Mouse (Mus musculus): ENCODE measurements around the gene Fam107a. TPM values are rescaled to one million over a fixed set of nuclear protein-coding genes. Genes with fewer than 3 reads are reported as not detected.

Fam107a gene
- polyA plus RNA-seq, 1 experiment = 8.5 TPM

- no peak overlapping the region for H3K4me3 ChIP-seq (replicated peaks; ENCODE audit: extremely low read depth, low read depth, low read length)
- no peak for TF ChIP-seq CTCF (IDR thresholded peaks at IDR 0.05; ENCODE audit: insufficient read depth, low read length)
- TF ChIP-seq POLR2A (IDR thresholded peaks at IDR 0.05; ENCODE audit: borderline replicate concordance, extremely low read depth, low read depth, low read length) = no peak
- WGBS = 76% methylated on average over 5 of the region's 5 CpGs
- H3K4me1 ChIP-seq (ENCODE audit: control insufficient read depth, insufficient read depth, low read length) = no peaks in the 10 kb centered on the region; the same call in 1 of the 2 replicates
- DNase-seq = no peak
Observed at GRCm38 (mm10) chr14:8260214-8260613, 57.6 kb downstream of the Fam107a start.

DNA sequence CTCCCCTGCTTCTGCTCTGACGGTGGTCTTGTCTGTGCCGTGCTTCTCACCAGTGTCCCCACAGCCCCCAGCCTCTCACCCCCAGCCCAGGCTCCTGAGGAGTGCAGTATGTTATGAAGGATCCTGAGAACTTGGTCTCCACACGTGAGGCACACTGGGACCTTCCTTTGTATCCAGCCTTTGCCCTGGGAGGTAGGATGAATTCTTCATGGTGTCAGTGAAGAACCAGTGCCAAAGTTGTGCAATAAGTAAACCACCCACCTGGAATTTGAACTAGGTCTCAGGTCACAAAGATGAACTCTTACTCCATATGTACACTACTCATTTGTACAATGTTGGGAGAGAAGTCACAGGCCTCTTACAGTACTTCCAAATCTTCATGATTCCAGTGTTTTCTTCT is 58.7 kb downstream of the Fam107a start, which contains the start of gene Acox2:
Gene Acox2 (minus strand): TSS at position 188 of the 400 bp plus-strand sequence.
- 75% methylated on average over 3 of the region's 3 CpGs for WGBS
- Histone ChIP-seq H3K4me3 (replicated peaks; ENCODE audit: extremely low read depth, low read depth, low read length) (no peak within 1 kb of the TSS), H3K4me1 (ENCODE audit: control insufficient read depth, insufficient read depth, low read length) (no peaks in the 10 kb centered on the region; the same call in 1 of the 2 replicates)
- no peak for DNase-seq
- no peak for TF ChIP-seq CTCF (IDR thresholded peaks at IDR 0.05; ENCODE audit: insufficient read depth, low read length)
- TF ChIP-seq POLR2A (IDR thresholded peaks at IDR 0.05; ENCODE audit: borderline replicate concordance, extremely low read depth, low read depth, low read length) = no peak

- WGBS = 44% methylated on average over 3 of the region's 3 CpGs
- Histone ChIP-seq H3K4me1 (ENCODE audit: control insufficient read depth, insufficient read depth, low read length) (no peaks in the 10 kb centered on the region; the same call in 1 of the 2 replicates), H3K4me3 (replicated peaks; ENCODE audit: extremely low read depth, low read depth, low read length) (no peak overlapping the region)
- no peak for DNase-seq
- no peak for TF ChIP-seq POLR2A (IDR thresholded peaks at IDR 0.05; ENCODE audit: borderline replicate concordance, extremely low read depth, low read depth, low read length)
- no peak for TF ChIP-seq CTCF (IDR thresholded peaks at IDR 0.05; ENCODE audit: insufficient read depth, low read length)
Observed at GRCm38 (mm10) chr14:8258752-8259151, 59.1 kb downstream of the Fam107a start.

GRCm38 (mm10) chr14:8258335-8258627 is 59.5 kb downstream of the Fam107a start:
- TF ChIP-seq POLR2A (IDR thresholded peaks at IDR 0.05; ENCODE audit: borderline replicate concordance, extremely low read depth, low read depth, low read length) = no peak
- TF ChIP-seq CTCF (IDR thresholded peaks at IDR 0.05; ENCODE audit: insufficient read depth, low read length) = no peak
- no peak overlapping the region for H3K4me3 ChIP-seq (replicated peaks; ENCODE audit: extremely low read depth, low read depth, low read length)
- DNase-seq = no peak
- WGBS = 23% methylated on average over 3 of the region's 3 CpGs
- H3K4me1 ChIP-seq (ENCODE audit: control insufficient read depth, insufficient read depth, low read length) = no peaks in the 10 kb centered on the region; the same call in 1 of the 2 replicates

GRCm38 (mm10) chr14:8257521-8258334 is 60.1 kb downstream of the Fam107a start:
- TF ChIP-seq CTCF (IDR thresholded peaks at IDR 0.05; ENCODE audit: insufficient read depth, low read length) = no peak
- TF ChIP-seq POLR2A (IDR thresholded peaks at IDR 0.05; ENCODE audit: borderline replicate concordance, extremely low read depth, low read depth, low read length) = no peak
- no peak for DNase-seq
- WGBS = 56% methylated on average over 7 of the region's 7 CpGs
- Histone ChIP-seq H3K4me1 (ENCODE audit: control insufficient read depth, insufficient read depth, low read length) (no peaks in the 10 kb centered on the region; the same call in 1 of the 2 replicates), H3K4me3 (replicated peaks; ENCODE audit: extremely low read depth, low read depth, low read length) (no peak overlapping the region)

GRCm38 (mm10) chr14:8256881-8257280 is 60.9 kb downstream of the Fam107a start:
- 66% methylated on average over 5 of the region's 5 CpGs for WGBS
- TF ChIP-seq CTCF (IDR thresholded peaks at IDR 0.05; ENCODE audit: insufficient read depth, low read length) (no peak), POLR2A (IDR thresholded peaks at IDR 0.05; ENCODE audit: borderline replicate concordance, extremely low read depth, low read depth, low read length) (no peak)
- no peak for DNase-seq
- Histone ChIP-seq H3K4me3 (replicated peaks; ENCODE audit: extremely low read depth, low read depth, low read length) (no peak overlapping the region), H3K4me1 (ENCODE audit: control insufficient read depth, insufficient read depth, low read length) (no peaks in the 10 kb centered on the region; the same call in 1 of the 2 replicates)

- DNase-seq = no peak
- H3K4me3 ChIP-seq (replicated peaks; ENCODE audit: extremely low read depth, low read depth, low read length) = no peak overlapping the region
- 74% methylated on average over 6 of the region's 6 CpGs for WGBS
- H3K4me1 ChIP-seq (ENCODE audit: control insufficient read depth, insufficient read depth, low read length) = no peaks in the 10 kb centered on the region; the same call in 1 of the 2 replicates
- TF ChIP-seq POLR2A (IDR thresholded peaks at IDR 0.05; ENCODE audit: borderline replicate concordance, extremely low read depth, low read depth, low read length) = no peak
- TF ChIP-seq CTCF (IDR thresholded peaks at IDR 0.05; ENCODE audit: insufficient read depth, low read length) = no peak
Observed at GRCm38 (mm10) chr14:8256072-8256471, 61.8 kb downstream of the Fam107a start.

- DNase-seq = no peak
- Histone ChIP-seq H3K4me1 (ENCODE audit: control insufficient read depth, insufficient read depth, low read length) (no peaks in the 10 kb centered on the region; the same call in 1 of the 2 replicates), H3K4me3 (replicated peaks; ENCODE audit: extremely low read depth, low read depth, low read length) (no peak overlapping the region)
- WGBS = 57% methylated on average over 7 of the region's 7 CpGs
- TF ChIP-seq POLR2A (IDR thresholded peaks at IDR 0.05; ENCODE audit: borderline replicate concordance, extremely low read depth, low read depth, low read length) = no peak
- 0 out of 2 replicates have a peak, but pooled peaks have one; percentile 5 for TF ChIP-seq CTCF (IDR thresholded peaks at IDR 0.05; ENCODE audit: insufficient read depth, low read length)
Observed at GRCm38 (mm10) chr14:8255076-8255729, 62.6 kb downstream of the Fam107a start.

GRCm38 (mm10) chr14:8251330-8251885 is 66.4 kb downstream of the Fam107a start:
- no peak for TF ChIP-seq POLR2A (IDR thresholded peaks at IDR 0.05; ENCODE audit: borderline replicate concordance, extremely low read depth, low read depth, low read length)
- no peak for TF ChIP-seq CTCF (IDR thresholded peaks at IDR 0.05; ENCODE audit: insufficient read depth, low read length)
- WGBS = 93% methylated on average over 8 of the region's 8 CpGs
- DNase-seq = no peak
- Histone ChIP-seq H3K4me1 (ENCODE audit: control insufficient read depth, insufficient read depth, low read length) (no peaks in the 10 kb centered on the region; the same call in 1 of the 2 replicates), H3K4me3 (replicated peaks; ENCODE audit: extremely low read depth, low read depth, low read length) (no peak overlapping the region)
